Mouse (Mus musculus): ENCODE measurements at regions not wholly inside any gene's neighbourhood (a gene's known extent, or its start where the extent isn't known, plus 50 kb on each side); places are given as distances from the start of the nearest gene placed in this dataset.

DNA sequence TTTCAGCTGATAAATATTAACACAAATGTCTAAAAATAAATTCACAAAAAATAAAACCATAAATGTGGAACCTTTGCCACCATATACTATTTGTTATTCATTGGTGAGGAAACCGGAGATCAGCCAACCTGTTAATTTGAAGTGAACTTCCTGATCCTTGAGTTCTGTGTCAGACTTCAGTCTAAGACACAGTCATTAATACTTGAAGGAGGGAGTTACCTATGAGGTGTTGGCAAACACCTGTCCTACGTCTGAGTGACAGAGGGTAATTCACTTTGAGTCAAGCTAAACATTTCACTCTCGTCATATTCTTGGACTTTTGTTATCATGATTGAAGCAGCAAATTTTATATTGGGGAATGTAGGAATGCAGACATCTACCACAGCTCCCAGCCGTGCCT is 116.3 kb upstream of the Sox11 start:
- DNase-seq, result no peak
- Histone ChIP-seq H3K27me3 (replicated peaks; ENCODE audit: control insufficient read depth, insufficient read depth, low read length) (no peaks in the 10 kb centered on the region), H3K4me1 (ENCODE audit: control insufficient read depth, insufficient read depth, low read length) (no peaks in the 10 kb centered on the region), H3K36me3 (ENCODE audit: control insufficient read depth, insufficient read depth, low read length) (no peaks in the 10 kb centered on the region), H3K27ac (ENCODE audit: insufficient read depth, low read depth, low read length) (no peak overlapping the region), H3K4me3 (ENCODE audit: insufficient read depth, low read depth, low read length) (no peak overlapping the region)
- 47% methylated on average over 4 of the region's 4 CpGs for WGBS
- TF ChIP-seq CTCF (conservative IDR thresholded peaks at IDR 0.05; ENCODE audit: insufficient read depth, insufficient read length, low read depth, low read length), result no peak
- no peak for TF ChIP-seq POLR2A (IDR thresholded peaks at IDR 0.05; ENCODE audit: low read depth, low read length)

DNA sequence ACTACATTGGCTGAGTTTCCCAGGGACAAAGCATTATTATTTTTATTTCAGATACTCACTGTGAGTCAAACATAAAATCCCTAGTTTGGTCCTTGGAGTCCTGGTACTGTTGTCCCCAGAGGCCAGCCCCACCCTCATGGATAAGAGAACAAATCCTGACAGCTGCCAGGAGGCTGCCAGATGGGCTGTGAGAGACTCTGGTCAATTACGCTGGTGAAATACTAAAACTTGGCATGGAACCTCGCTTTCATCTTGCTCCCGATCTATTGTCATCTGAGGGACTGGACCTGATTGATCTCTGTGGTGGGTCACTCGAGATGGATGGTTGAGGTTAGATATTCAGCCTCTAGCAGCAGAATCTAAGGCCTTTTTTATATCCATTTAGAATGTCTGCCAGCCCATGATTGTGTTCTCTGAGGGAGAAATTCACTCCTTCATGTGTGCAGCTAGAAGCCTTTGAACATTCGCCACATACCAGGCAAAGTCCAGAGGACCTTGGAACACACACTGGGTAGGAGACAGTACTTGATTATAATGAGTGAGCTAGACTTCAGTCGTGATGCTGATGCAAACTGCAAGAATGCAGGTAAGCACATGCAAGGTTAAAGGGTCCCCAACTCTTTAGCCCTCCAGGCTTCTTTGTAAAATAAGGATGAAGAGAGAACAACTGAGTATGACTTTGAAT is 95.4 kb upstream of the Sox11 start:
- Histone ChIP-seq H3K4me3 (ENCODE audit: insufficient read depth, low read depth, low read length) (no peak overlapping the region), H3K27me3 (replicated peaks; ENCODE audit: control insufficient read depth, insufficient read depth, low read length) (no peaks in the 10 kb centered on the region), H3K27ac (ENCODE audit: insufficient read depth, low read depth, low read length) (no peak overlapping the region), H3K4me1 (ENCODE audit: control insufficient read depth, insufficient read depth, low read length) (no peaks in the 10 kb centered on the region), H3K36me3 (ENCODE audit: control insufficient read depth, insufficient read depth, low read length) (no peaks in the 10 kb centered on the region)
- WGBS, result 48% methylated on average over 6 of the region's 6 CpGs
- TF ChIP-seq CTCF (conservative IDR thresholded peaks at IDR 0.05; ENCODE audit: insufficient read depth, insufficient read length, low read depth, low read length) (no peak), POLR2A (IDR thresholded peaks at IDR 0.05; ENCODE audit: low read depth, low read length) (no peak)
- DNase-seq, result peak; percentile 67

DNA sequence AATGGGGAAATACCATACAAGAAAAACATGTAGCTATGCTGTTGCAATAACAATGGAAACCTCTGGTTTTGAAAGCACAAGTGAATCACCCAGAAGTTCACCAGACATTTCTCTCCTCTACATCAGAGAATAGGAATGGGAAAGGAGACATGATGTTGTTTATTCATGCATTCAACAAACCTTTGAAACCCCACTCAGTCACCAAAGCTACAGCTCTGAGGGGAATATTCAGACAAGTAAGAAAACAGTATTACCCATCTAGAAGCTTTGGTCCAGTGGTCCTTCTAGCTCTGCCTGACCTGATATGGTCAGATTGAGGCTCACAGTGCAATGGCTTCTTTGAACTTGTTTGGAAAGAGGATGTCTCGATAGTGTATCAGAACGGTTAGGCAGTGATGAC is 89.0 kb upstream of the Sox11 start:
- WGBS, result 92% methylated on average over 2 of the region's 2 CpGs
- H3K4me3 ChIP-seq (ENCODE audit: insufficient read depth, low read depth, low read length), result no peak overlapping the region
- TF ChIP-seq POLR2A (IDR thresholded peaks at IDR 0.05; ENCODE audit: low read depth, low read length) (no peak), CTCF (conservative IDR thresholded peaks at IDR 0.05; ENCODE audit: insufficient read depth, insufficient read length, low read depth, low read length) (no peak)
- H3K4me1 ChIP-seq (ENCODE audit: control insufficient read depth, insufficient read depth, low read length), result no peaks in the 10 kb centered on the region
- no peaks in the 10 kb centered on the region for H3K36me3 ChIP-seq (ENCODE audit: control insufficient read depth, insufficient read depth, low read length)
- no peak for DNase-seq
- H3K27ac ChIP-seq (ENCODE audit: insufficient read depth, low read depth, low read length), result no peak overlapping the region
- H3K27me3 ChIP-seq (replicated peaks; ENCODE audit: control insufficient read depth, insufficient read depth, low read length), result no peaks in the 10 kb centered on the region

DNA sequence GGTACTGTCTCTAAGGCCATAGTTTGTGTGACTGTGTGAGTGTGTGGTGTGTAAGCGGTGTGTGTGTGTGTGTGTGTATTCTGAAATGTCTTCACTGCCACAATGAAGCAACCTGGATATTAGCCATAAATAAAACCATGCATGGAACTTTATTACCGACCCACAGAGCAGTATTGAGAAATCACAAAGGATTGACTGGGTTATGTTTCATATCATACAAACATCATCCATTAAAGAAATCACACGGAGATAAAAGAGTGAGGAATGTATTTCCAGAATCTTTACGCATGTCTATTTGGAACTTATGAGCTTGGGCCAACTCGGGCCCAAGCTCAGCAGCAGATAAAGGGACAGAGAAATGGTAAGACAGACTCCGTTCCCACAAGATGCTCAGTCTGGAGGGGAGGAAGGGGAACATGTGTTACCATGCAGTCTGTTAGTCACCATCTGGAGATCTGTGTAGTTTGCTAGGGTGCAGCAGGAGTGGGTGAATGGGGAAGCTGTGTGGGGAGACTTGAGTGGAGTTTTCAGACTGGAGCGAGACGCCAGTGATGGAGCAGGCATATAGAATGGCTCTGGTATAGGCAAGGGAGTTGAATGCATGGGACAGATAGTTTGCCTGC is 75.1 kb upstream of the Sox11 start:
- Histone ChIP-seq H3K27me3 (replicated peaks; ENCODE audit: control insufficient read depth, insufficient read depth, low read length) (no peaks in the 10 kb centered on the region), H3K4me3 (ENCODE audit: insufficient read depth, low read depth, low read length) (no peak overlapping the region), H3K4me1 (ENCODE audit: control insufficient read depth, insufficient read depth, low read length) (no peaks in the 10 kb centered on the region), H3K27ac (ENCODE audit: insufficient read depth, low read depth, low read length) (no peak overlapping the region), H3K36me3 (ENCODE audit: control insufficient read depth, insufficient read depth, low read length) (no peaks in the 10 kb centered on the region)
- WGBS, result 90% methylated on average over 8 of the region's 8 CpGs
- TF ChIP-seq CTCF (conservative IDR thresholded peaks at IDR 0.05; ENCODE audit: insufficient read depth, insufficient read length, low read depth, low read length), result no peak
- TF ChIP-seq POLR2A (IDR thresholded peaks at IDR 0.05; ENCODE audit: low read depth, low read length), result no peak
- DNase-seq, result no peak

DNA sequence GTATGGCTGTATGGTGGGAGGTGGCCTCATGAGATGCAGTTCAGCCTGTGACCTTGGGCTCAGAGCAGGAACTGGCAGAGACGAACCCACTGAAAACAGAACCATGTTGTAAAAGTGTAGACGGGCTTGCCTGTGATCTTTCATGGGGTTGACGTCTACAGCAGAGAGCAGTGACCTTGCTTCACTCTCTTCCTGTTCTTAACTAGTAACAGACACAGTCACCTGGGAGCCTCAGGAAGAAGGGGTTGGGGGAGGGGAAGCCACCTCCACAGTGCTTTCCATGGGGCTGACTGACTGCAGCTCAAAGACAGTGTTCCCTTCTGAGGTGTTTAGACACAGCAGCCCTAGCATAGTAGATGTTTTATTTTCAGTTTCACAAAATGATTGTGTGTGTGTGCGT is 68.2 kb upstream of the Sox11 start:
- H3K36me3 ChIP-seq (ENCODE audit: control insufficient read depth, insufficient read depth, low read length), result no peaks in the 10 kb centered on the region
- no peaks in the 10 kb centered on the region for H3K4me1 ChIP-seq (ENCODE audit: control insufficient read depth, insufficient read depth, low read length)
- no peak for TF ChIP-seq CTCF (conservative IDR thresholded peaks at IDR 0.05; ENCODE audit: insufficient read depth, insufficient read length, low read depth, low read length)
- H3K27me3 ChIP-seq (replicated peaks; ENCODE audit: control insufficient read depth, insufficient read depth, low read length), result no peaks in the 10 kb centered on the region
- no peak for DNase-seq
- 34% methylated on average over 4 of the region's 4 CpGs for WGBS
- no peak overlapping the region for H3K27ac ChIP-seq (ENCODE audit: insufficient read depth, low read depth, low read length)
- H3K4me3 ChIP-seq (ENCODE audit: insufficient read depth, low read depth, low read length), result no peak overlapping the region

DNA sequence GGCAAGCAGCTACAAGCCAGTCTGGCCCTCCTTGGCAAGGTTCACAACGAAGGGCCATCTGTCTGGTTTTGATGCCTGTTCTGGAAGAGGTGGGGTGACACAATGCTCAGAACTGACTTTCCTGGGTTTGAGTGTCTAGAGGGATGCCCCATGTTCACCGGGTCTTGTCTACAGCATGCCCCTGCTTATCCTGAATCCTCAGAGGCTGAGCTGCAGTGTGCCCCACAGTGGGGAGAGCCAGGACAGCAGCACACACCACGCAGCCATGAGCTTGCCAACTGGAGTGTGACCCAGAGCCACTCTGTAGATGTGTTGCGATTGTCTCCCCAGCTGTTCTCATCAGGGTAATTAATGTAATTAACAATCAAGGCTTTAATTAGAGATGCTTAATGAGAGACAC is 66.1 kb upstream of the Sox11 start:
- no peak for DNase-seq
- no peak overlapping the region for H3K4me3 ChIP-seq (ENCODE audit: insufficient read depth, low read depth, low read length)
- no peaks in the 10 kb centered on the region for H3K36me3 ChIP-seq (ENCODE audit: control insufficient read depth, insufficient read depth, low read length)
- H3K4me1 ChIP-seq (ENCODE audit: control insufficient read depth, insufficient read depth, low read length), result no peaks in the 10 kb centered on the region
- no peak overlapping the region for H3K27ac ChIP-seq (ENCODE audit: insufficient read depth, low read depth, low read length)
- no peak for TF ChIP-seq CTCF (conservative IDR thresholded peaks at IDR 0.05; ENCODE audit: insufficient read depth, insufficient read length, low read depth, low read length)
- no peak for TF ChIP-seq POLR2A (IDR thresholded peaks at IDR 0.05; ENCODE audit: low read depth, low read length)
- 55% methylated on average over 4 of the region's 4 CpGs for WGBS
- no peaks in the 10 kb centered on the region for H3K27me3 ChIP-seq (replicated peaks; ENCODE audit: control insufficient read depth, insufficient read depth, low read length)

DNA sequence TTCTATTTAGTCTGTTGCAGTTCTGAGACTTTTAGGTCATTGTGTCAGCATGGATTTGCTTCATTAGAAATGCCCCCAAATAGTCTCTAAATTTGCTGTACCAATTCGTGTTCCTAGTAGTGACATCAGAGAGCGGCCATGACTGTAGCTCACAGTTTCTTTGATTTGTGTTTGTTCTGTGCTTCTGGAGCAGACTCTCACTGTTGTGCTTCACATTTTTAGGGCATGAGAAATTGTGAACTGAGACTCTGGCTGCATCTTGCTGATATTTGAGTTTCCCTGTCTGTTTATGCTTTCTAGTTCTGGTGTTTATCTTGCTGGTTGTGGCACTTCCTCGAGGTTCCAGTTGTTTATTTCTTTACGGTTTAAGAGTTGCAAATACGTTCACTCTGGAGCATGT is 57.0 kb upstream of the Sox11 start:
- Histone ChIP-seq H3K4me1 (ENCODE audit: control insufficient read depth, insufficient read depth, low read length) (no peaks in the 10 kb centered on the region), H3K27ac (ENCODE audit: insufficient read depth, low read depth, low read length) (no peak overlapping the region), H3K36me3 (ENCODE audit: control insufficient read depth, insufficient read depth, low read length) (no peaks in the 10 kb centered on the region), H3K4me3 (ENCODE audit: insufficient read depth, low read depth, low read length) (no peak overlapping the region), H3K27me3 (replicated peaks; ENCODE audit: control insufficient read depth, insufficient read depth, low read length) (no peaks in the 10 kb centered on the region)
- no peak for TF ChIP-seq POLR2A (IDR thresholded peaks at IDR 0.05; ENCODE audit: low read depth, low read length)
- no peak for TF ChIP-seq CTCF (conservative IDR thresholded peaks at IDR 0.05; ENCODE audit: insufficient read depth, insufficient read length, low read depth, low read length)
- WGBS, result 63% methylated on average over 5 of the region's 5 CpGs
- no peak for DNase-seq
